Mouse (Mus musculus) heart, adult 18-20 months (tissue): ENCODE results near the gene Gm20403. TPM values are rescaled to one million over a fixed set of nuclear protein-coding genes. Genes with fewer than 3 reads are reported as not detected.
"Not testable (repeated sequence)": the region's sequence is repeated elsewhere in the genome, so short reads cannot be mapped to it uniquely, and the experiment has no call there.

Experiments
- DNase-seq, 2 experiments: peaks; one replicate each; pipeline ENCODE4 v3.0.0; 2021 to 2022; ENCODE audit warnings: mixed read lengths in 1 of 2
- total RNA-seq, 2 experiments: library from RNA; stranded (reverse); gene quantifications; 2 replicates each; pipeline ENCODE4 v1.2.3; 2021

Gene Gm20403
- total RNA-seq, 2 experiments from 2014 or later, result not detected

- DNase-seq, result no peak
Measured at GRCm38 (mm10) chr12:54993246-54994067, 7.1 kb upstream of the Gm20403 start.

- no peak for DNase-seq
Measured at GRCm38 (mm10) chr12:54992814-54993213, 6.5 kb upstream of the Gm20403 start.

GRCm38 (mm10) chr12:54988323-54988850 is 2.1 kb upstream of the Gm20403 start:
- DNase-seq, result no peak

- no peak for DNase-seq
Measured at GRCm38 (mm10) chr12:54987156-54987555, 827 bp upstream of the Gm20403 start.

GRCm38 (mm10) chr12:54985257-54986051 is 875 bp downstream of the Gm20403 start:
- peak; percentile 62 to 79 for DNase-seq

- peak; percentile 83 to 84 for DNase-seq
Measured at GRCm38 (mm10) chr12:54984701-54985256, 1.6 kb downstream of the Gm20403 start.

GRCm38 (mm10) chr12:54982935-54983715 is 3.2 kb downstream of the Gm20403 start:
- DNase-seq, result no peak

GRCm38 (mm10) chr12:54981962-54982361 is 4.4 kb downstream of the Gm20403 start:
- DNase-seq, result no peak

- DNase-seq, result no peak
Measured at GRCm38 (mm10) chr12:54980939-54981338, 5.4 kb downstream of the Gm20403 start.

- no peak for DNase-seq
Measured at GRCm38 (mm10) chr12:54980532-54980931, 5.8 kb downstream of the Gm20403 start.

GRCm38 (mm10) chr12:54969033-54969432 is 17.3 kb downstream of the Gm20403 start:
- no peak for DNase-seq

- no peak for DNase-seq
Measured at GRCm38 (mm10) chr12:54965532-54966160, 20.7 kb downstream of the Gm20403 start.

GRCm38 (mm10) chr12:54959569-54959968 is 26.8 kb downstream of the Gm20403 start:
- peak; percentile 17 to 26 for DNase-seq

- no peak for DNase-seq
Measured at GRCm38 (mm10) chr12:54956974-54957373, 29.4 kb downstream of the Gm20403 start.

GRCm38 (mm10) chr12:54956457-54956856 is 29.9 kb downstream of the Gm20403 start:
- no peak for DNase-seq

- DNase-seq, result no peak
Measured at GRCm38 (mm10) chr12:54946116-54946515, 40.2 kb downstream of the Gm20403 start.

- DNase-seq, result not testable (repeated sequence)
Measured at GRCm38 (mm10) chr12:54942586-54943157, 43.7 kb downstream of the Gm20403 start.

- DNase-seq, result not testable (repeated sequence)
Measured at GRCm38 (mm10) chr12:54937581-54938343, 48.6 kb downstream of the Gm20403 start.
